ENCODE assay signal across 11 mouse cellular contexts in genomic region chr2:168809895-168810294, GRCm38 (mm10). TPM values are rescaled to one million over a fixed set of nuclear protein-coding genes. Genes with fewer than 3 reads are reported as not detected.
DNase-seq lines count a peak whose midpoint lies in the region; ATAC-seq and TF ChIP-seq lines count a peak whose summit lies in the region.
"Had no signal": no experiment of that assay in that cellular context is flagged by ENCODE, and none has a peak within 500 bp of the region (broad histone marks: within the 10 kb centered on the region; RNA-seq: fewer than 3 reads in every experiment).

No protein-coding gene starts in this region.

- TF ChIP-seq POLR2A in brain, embryonic 14.5 days (IDR thresholded peaks at IDR 0.05; ENCODE audit: borderline replicate concordance, extremely low read depth, insufficient read depth, insufficient read length, poor library complexity, severe bottlenecking): no peak

- H3K4me1 ChIP-seq in heart, embryonic 11.5 days (ENCODE audit: control insufficient read depth, insufficient read depth, low read length): no peaks in the 10 kb centered on the region; the same call in 1 of the 2 replicates
- 0 out of 2 replicates have a peak, but pooled peaks cover 4% of the 10 kb centered on the region for H3K4me1 ChIP-seq in hindbrain, embryonic 11.5 days (replicated peaks; ENCODE audit: control insufficient read depth, insufficient read depth, low read length)
- 0 out of 2 replicates have a peak, but pooled peaks cover 8% of the 10 kb centered on the region for H3K4me1 ChIP-seq in midbrain, embryonic 14.5 days (ENCODE audit: control insufficient read depth, insufficient read depth, low read length)
- H3K4me1 ChIP-seq: megakaryocyte, embryonic 14.5 days had no signal

- H3K9ac ChIP-seq in heart, embryonic 11.5 days (ENCODE audit: low read depth, low read length): 0 out of 2 replicates have a peak overlapping the region, but pooled peaks have one; percentile 39
- H3K9ac ChIP-seq in hindbrain, embryonic 11.5 days (ENCODE audit: low read depth, low read length): 0 out of 2 replicates have a peak overlapping the region, but pooled peaks have one; percentile 15
- peak overlapping the region; percentile 34; the same call in 1 of the 2 replicates for H3K9ac ChIP-seq in midbrain, embryonic 14.5 days (replicated peaks; ENCODE audit: low read length)

- ATAC-seq in heart, embryonic 11.5 days (replicated peaks; ENCODE audit: insufficient number of reproducible peaks, low FRiP score, low TSS enrichment): no peak
- peak; percentile 47; the same call in 1 of the 2 replicates for ATAC-seq in hindbrain, embryonic 11.5 days (ENCODE audit: low FRiP score)
- no peak for ATAC-seq in midbrain, embryonic 14.5 days (ENCODE audit: low FRiP score, low TSS enrichment)

- no peak for TF ChIP-seq CTCF in brain, embryonic 14.5 days (IDR thresholded peaks at IDR 0.05; ENCODE audit: borderline replicate concordance, extremely low read depth, insufficient read depth, insufficient read length)

- no peak for DNase-seq in heart, postnatal 25 days (ENCODE audit: low spot score)
- DNase-seq in brain, embryonic 14.5 days (ENCODE audit: low read depth): peak; percentile 67
- peak; percentile 46 for DNase-seq in hindbrain, embryonic 11.5 days (ENCODE audit: low spot score)
- peak; percentile 55 for DNase-seq in midbrain, embryonic 14.5 days
- no peak for DNase-seq in thymus, postnatal 36 days
- DNase-seq in urinary bladder, postnatal 14 days (ENCODE audit: low spot score): no peak
- no peak for DNase-seq in urinary bladder, adult 2 months (ENCODE audit: low spot score)
- DNase-seq: liver had no signal

- WGBS in heart, embryonic 11.5 days (ENCODE audit: insufficient replicate concordance): 23% methylated on average over 14 of the region's 14 CpGs
- WGBS in hindbrain, embryonic 11.5 days: 11% methylated on average over 14 of the region's 14 CpGs
- 2% methylated on average over 14 of the region's 14 CpGs for WGBS in midbrain, embryonic 14.5 days

- peak overlapping the region; percentile 56 for H3K4me2 ChIP-seq in heart, embryonic 11.5 days
- 0 out of 2 replicates have a peak overlapping the region, but pooled peaks have one; percentile 11 for H3K4me2 ChIP-seq in hindbrain, embryonic 11.5 days (replicated peaks; ENCODE audit: low read depth, low read length)
- H3K4me2 ChIP-seq in midbrain, embryonic 14.5 days (ENCODE audit: low read length): peak overlapping the region; percentile 41

- H3K27me3 ChIP-seq in heart, embryonic 11.5 days (ENCODE audit: control insufficient read depth, insufficient read depth, low read length): peaks cover 4% of the 10 kb centered on the region; the same call in 1 of the 2 replicates
- no peaks in the 10 kb centered on the region; the same call in 1 of the 2 replicates for H3K27me3 ChIP-seq in hindbrain, embryonic 11.5 days (ENCODE audit: control insufficient read depth, insufficient read depth, low read length)
- no peaks in the 10 kb centered on the region for H3K27me3 ChIP-seq in midbrain, embryonic 14.5 days (ENCODE audit: control insufficient read depth, insufficient read depth, low read length)

- H3K4me3 ChIP-seq in heart, embryonic 11.5 days (ENCODE audit: low read depth, low read length): 0 out of 2 replicates have a peak overlapping the region, but pooled peaks have one; percentile 14
- no peak overlapping the region for H3K4me3 ChIP-seq in hindbrain, embryonic 11.5 days (ENCODE audit: low read depth, low read length)
- H3K4me3 ChIP-seq in midbrain, embryonic 14.5 days (replicated peaks; ENCODE audit: low read depth, low read length): no peak overlapping the region
- H3K4me3 ChIP-seq: megakaryocyte, embryonic 14.5 days had no signal

- H3K27ac ChIP-seq in heart, embryonic 11.5 days (ENCODE audit: low read depth, low read length): no peak overlapping the region
- no peak overlapping the region for H3K27ac ChIP-seq in hindbrain, embryonic 11.5 days (ENCODE audit: low read depth, low read length)
- H3K27ac ChIP-seq in midbrain, embryonic 14.5 days (replicated peaks; ENCODE audit: low read depth, low read length): no peak overlapping the region

- intact Hi-C loops in heart, postnatal 25 days (cut with DNase I): no loop called here

- H3K9me3 ChIP-seq in heart, embryonic 11.5 days (replicated peaks; ENCODE audit: control insufficient read depth, low read length): no peaks in the 10 kb centered on the region
- H3K9me3 ChIP-seq in hindbrain, embryonic 11.5 days (ENCODE audit: control insufficient read depth, low read length): no peaks in the 10 kb centered on the region
- no peaks in the 10 kb centered on the region for H3K9me3 ChIP-seq in midbrain, embryonic 14.5 days (ENCODE audit: control insufficient read depth, low read length)
- H3K9me3 ChIP-seq: megakaryocyte, embryonic 14.5 days had no signal

- H3K36me3 ChIP-seq in heart, embryonic 11.5 days (ENCODE audit: control insufficient read depth, insufficient read depth, low read length): no peaks in the 10 kb centered on the region
- H3K36me3 ChIP-seq in hindbrain, embryonic 11.5 days (ENCODE audit: control insufficient read depth, insufficient read depth, low read length): no peaks in the 10 kb centered on the region
- no peaks in the 10 kb centered on the region for H3K36me3 ChIP-seq in midbrain, embryonic 14.5 days (ENCODE audit: control insufficient read depth, insufficient read depth, low read length)

RNA-seq across cellular contexts. Expression of gene Sall4, which starts 42.2 kb away (rescaled TPM):
- 4.3 and 5.9 TPM in 2 replicates for polyA plus RNA-seq in heart, embryonic 11.5 days (2014; fragmentation: Nextera tagmentation; extraction: Ambion mirVana)
- total RNA-seq in heart, postnatal 25 days (2021): 1 to 10 TPM; 2.3 to 2.4 TPM
- polyA plus RNA-seq in brain, embryonic 14.5 days (2012; rRNA removed): 1.0 and 1.2 TPM in 2 replicates
- 7.1 and 7.3 TPM in 2 replicates for polyA plus RNA-seq in hindbrain, embryonic 11.5 days (2014; fragmentation: Nextera tagmentation; extraction: Ambion mirVana)
- 1.8 and 2.6 TPM in 2 replicates for polyA plus RNA-seq in midbrain, embryonic 14.5 days (2014; fragmentation: Nextera tagmentation; extraction: Ambion mirVana)
- 0.15 and 0.16 TPM in 2 replicates for polyA plus RNA-seq in urinary bladder, adult 2 months (2012; rRNA removed)
- total RNA-seq: hematopoietic stem cell, adult 5-6 weeks had no signal

Comparison
In these comparisons a context has a peak if more than half of its experiments do, and no peak if none do; other contexts are left out.
1. DNase-seq: peak in brain, embryonic 14.5 days (single experiment), hindbrain, embryonic 11.5 days (single experiment) and midbrain, embryonic 14.5 days (single experiment); none in heart, postnatal 25 days (single experiment), thymus, postnatal 36 days (0 of 2), urinary bladder, postnatal 14 days (single experiment) and urinary bladder, adult 2 months (single experiment).
2. Peak in every context shown above with its lines, with median percentiles within 50 percentile points of each other: H3K4me2 ChIP-seq and H3K9ac ChIP-seq.